Mouse (Mus musculus) liver, adult (tissue): ENCODE data around the gene Col25a1.

ENCODE experiments used
- GATA4 ChIP-seq: IDR thresholded peaks from 2 replicates; pipeline ENCODE4 v1.6.1; 2014; ENCODE audit warnings: mild to moderate bottlenecking, low read length; ENCODE audit not compliant: insufficient replicate concordance

The Col25a1 gene

GRCm38 (mm10) chr3:130620517-130621146, 489.3 kb downstream of the Col25a1 start:
- no peak for TF ChIP-seq GATA4

- no peak for TF ChIP-seq GATA4
Measured at GRCm38 (mm10) chr3:130628358-130628757, 497.1 kb downstream of the Col25a1 start.

- TF ChIP-seq GATA4, result no peak
Measured at GRCm38 (mm10) chr3:130633859-130634258, 502.6 kb downstream of the Col25a1 start.

- no peak for TF ChIP-seq GATA4
Measured at GRCm38 (mm10) chr3:130646110-130646810, 515.0 kb downstream of the Col25a1 start.
